Mouse (Mus musculus) forebrain, embryonic 12.5 days (tissue): ENCODE results near the gene Golt1b. TPM values are rescaled to one million over a fixed set of nuclear protein-coding genes. Genes with fewer than 3 reads are reported as not detected.

Experiments
- ATAC-seq: fragments of 200-750 bp; cut with Nextera tagmentation; 2 replicates; pipeline ENCODE4 v1.8.0; 2017; ENCODE audit warnings: moderate TSS enrichment; ENCODE audit not compliant: low FRiP score
- H3K27ac ChIP-seq: fragments of 300-500 bp; sonication (generic); 2 replicates; pipeline ENCODE4 v1.5.1; 2016; ENCODE audit warnings: mild to moderate bottlenecking
- H3K27me3 ChIP-seq: fragments of 300-500 bp; sonication (generic); 2 replicates; pipeline ENCODE4 v1.6.1; 2016; ENCODE audit warnings: mild to moderate bottlenecking
- H3K36me3 ChIP-seq: fragments of 300-500 bp; sonication (generic); replicated peaks from 2 replicates; pipeline ENCODE4 v1.6.1; 2016; ENCODE audit warnings: mild to moderate bottlenecking
- H3K4me1 ChIP-seq: fragments of 300-500 bp; sonication (generic); 2 replicates; pipeline ENCODE4 v1.6.1; 2016
- H3K4me2 ChIP-seq: fragments of 300-500 bp; sonication (generic); 2 replicates; pipeline ENCODE4 v1.6.1; 2016; ENCODE audit warnings: mild to moderate bottlenecking, moderate library complexity
- H3K4me3 ChIP-seq: fragments of 300-500 bp; sonication (generic); replicated peaks from 2 replicates; pipeline ENCODE4 v1.5.1; 2016; ENCODE audit warnings: mild to moderate bottlenecking
- H3K9ac ChIP-seq: fragments of 300-500 bp; sonication (generic); 2 replicates; pipeline ENCODE4 v1.6.1; 2016; ENCODE audit warnings: mild to moderate bottlenecking
- H3K9me3 ChIP-seq: fragments of 300-500 bp; sonication (generic); 2 replicates; pipeline ENCODE4 v1.6.1; 2016
- WGBS: fragments of 180-500 bp; shearing (Covaris S2); methylation state at CpG from one replicate; pipeline ENCODE4 v1.1.7; 2016; 5-methylcytosine and 5-hydroxymethylcytosine counted together
- polyA plus RNA-seq: library from polyadenylated mRNA; unstranded; fragments of >200 nt; fragmentation: Nextera tagmentation; extraction: Ambion mirVana; gene quantifications from 2 replicates; pipeline ENCODE4 v1.2.1, GENCODE M21; 2016

Golt1b gene
- polyA plus RNA-seq, 1 experiment from 2014 or later, result 95.5 TPM

GRCm38 (mm10) chr6:142392312-142392711, 5.3 kb downstream of the Golt1b start:
- Histone ChIP-seq H3K4me3 (no peak overlapping the region), H3K4me1 (peaks cover 14% of the 10 kb centered on the region), H3K27me3 (no peaks in the 10 kb centered on the region), H3K9ac (no peak overlapping the region), H3K36me3 (peaks cover 38% of the 10 kb centered on the region), H3K9me3 (no peaks in the 10 kb centered on the region), H3K27ac (no peak overlapping the region), H3K4me2 (no peak overlapping the region)
- WGBS, result 93% methylated on average over 5 of the region's 5 CpGs
- ATAC-seq, result no peak

DNA sequence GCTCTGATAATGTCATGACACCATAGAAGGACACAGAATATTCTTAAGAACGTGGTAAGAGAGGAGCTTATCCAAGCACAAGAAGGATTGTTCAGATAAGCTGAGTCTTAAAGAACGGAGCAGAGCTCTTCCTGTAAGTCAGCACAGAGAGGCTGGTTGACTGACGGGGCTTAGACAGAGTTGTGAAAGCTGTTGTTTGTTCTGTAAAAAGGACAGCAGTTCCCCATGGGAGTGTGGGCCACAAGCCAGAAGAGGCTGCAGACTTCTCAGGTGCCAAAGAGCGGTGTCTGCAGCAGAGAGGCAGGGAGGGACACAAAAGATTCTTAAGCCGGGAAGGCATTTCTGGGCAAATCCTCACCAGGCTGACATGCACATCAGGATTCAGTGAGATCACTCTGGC, 7.6 kb downstream of the Golt1b start:
- WGBS, result 88% methylated on average over 5 of the region's 5 CpGs
- H3K27me3 ChIP-seq, result no peaks in the 10 kb centered on the region
- no peak overlapping the region for H3K27ac ChIP-seq

DNA sequence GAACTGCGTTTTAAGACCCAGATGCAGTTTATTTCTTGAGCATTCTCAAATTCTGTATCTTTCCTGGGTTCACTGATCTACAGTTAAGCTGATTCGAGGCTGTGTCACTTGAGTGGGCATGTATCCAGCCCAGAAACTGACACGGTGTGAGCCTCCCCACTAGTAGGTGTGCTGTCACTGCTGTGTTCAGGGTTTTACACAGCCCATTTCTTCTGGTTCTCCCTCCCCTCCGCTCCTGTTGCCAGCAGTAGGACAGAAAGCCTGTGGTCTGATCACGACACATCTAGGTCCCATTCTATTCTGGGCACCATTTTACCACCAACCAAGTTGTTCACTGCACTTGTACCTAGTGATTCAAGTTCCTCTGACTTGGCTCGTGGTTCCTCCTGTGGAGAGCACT, 8.7 kb downstream of the Golt1b start:
- no peak overlapping the region for H3K4me3 ChIP-seq
- H3K9me3 ChIP-seq, result no peaks in the 10 kb centered on the region
- WGBS, result 91% methylated on average over 6 of the region's 6 CpGs
- peaks cover 47% of the 10 kb centered on the region for H3K36me3 ChIP-seq
- no peak overlapping the region for H3K27ac ChIP-seq
- no peak for ATAC-seq
- no peak overlapping the region for H3K4me2 ChIP-seq
- no peaks in the 10 kb centered on the region for H3K27me3 ChIP-seq
- H3K9ac ChIP-seq, result no peak overlapping the region
- no peaks in the 10 kb centered on the region for H3K4me1 ChIP-seq

More for the DNA sequence above, 7.6 kb downstream of the Golt1b start:
- peaks cover 38% of the 10 kb centered on the region for H3K36me3 ChIP-seq
- no peak overlapping the region for H3K4me3 ChIP-seq
- no peak overlapping the region for H3K4me2 ChIP-seq
- H3K9ac ChIP-seq, result no peak overlapping the region
- no peaks in the 10 kb centered on the region for H3K9me3 ChIP-seq
- H3K4me1 ChIP-seq, result no peaks in the 10 kb centered on the region
- ATAC-seq, result no peak

DNA sequence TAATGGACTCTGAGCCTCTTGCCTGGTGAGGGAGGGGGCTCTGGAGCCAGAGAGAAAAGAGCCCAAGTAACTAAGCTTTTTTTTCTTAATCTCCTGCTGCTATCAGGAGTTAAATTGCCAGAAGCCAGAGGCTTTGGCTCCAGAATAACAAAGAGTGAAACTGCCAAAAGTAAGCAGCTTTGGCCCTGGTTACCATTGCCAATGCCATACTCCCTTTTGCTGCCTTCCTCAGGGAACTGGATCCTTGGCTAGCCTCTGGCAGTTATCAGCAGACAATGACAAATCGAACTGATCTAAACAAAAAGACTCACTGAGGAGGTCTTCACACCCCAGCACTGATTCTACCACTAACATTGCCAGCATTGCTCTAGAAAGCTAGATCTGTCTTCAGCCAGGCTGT, 24.1 kb downstream of the Golt1b start:
- no peak for ATAC-seq
- H3K9ac ChIP-seq, result no peak overlapping the region
- H3K4me2 ChIP-seq, result no peak overlapping the region
- H3K27ac ChIP-seq, result no peak overlapping the region
- no peaks in the 10 kb centered on the region for H3K36me3 ChIP-seq
- H3K4me1 ChIP-seq, result peaks cover 20% of the 10 kb centered on the region
- no peak overlapping the region for H3K4me3 ChIP-seq
- H3K9me3 ChIP-seq, result no peaks in the 10 kb centered on the region
- 9% methylated on average over 1 of the region's 1 CpGs for WGBS
- peaks cover 37% of the 10 kb centered on the region for H3K27me3 ChIP-seq

- no peak within 1 kb of the TSS for H3K27ac ChIP-seq
- H3K36me3 ChIP-seq, result no peaks in the 10 kb centered on the region
- no peaks in the 10 kb centered on the region for H3K9me3 ChIP-seq
- peaks cover 20% of the 10 kb centered on the region for H3K4me1 ChIP-seq
- WGBS, result 71% methylated on average over 11 of the region's 11 CpGs
- H3K9ac ChIP-seq, result peak within 1 kb of the TSS; percentile 44; the same call in 1 of the 2 replicates
- peaks cover 41% of the 10 kb centered on the region for H3K27me3 ChIP-seq
- ATAC-seq, result no peak
- peak within 1 kb of the TSS; percentile 36 for H3K4me3 ChIP-seq
- H3K4me2 ChIP-seq, result peak within 1 kb of the TSS; percentile 60
Observed at GRCm38 (mm10) chr6:142412906-142413491, 26.0 kb downstream of the Golt1b start, which contains the start of gene Spx. TSS of gene Spx (plus strand) at chr6:142413441.

DNA sequence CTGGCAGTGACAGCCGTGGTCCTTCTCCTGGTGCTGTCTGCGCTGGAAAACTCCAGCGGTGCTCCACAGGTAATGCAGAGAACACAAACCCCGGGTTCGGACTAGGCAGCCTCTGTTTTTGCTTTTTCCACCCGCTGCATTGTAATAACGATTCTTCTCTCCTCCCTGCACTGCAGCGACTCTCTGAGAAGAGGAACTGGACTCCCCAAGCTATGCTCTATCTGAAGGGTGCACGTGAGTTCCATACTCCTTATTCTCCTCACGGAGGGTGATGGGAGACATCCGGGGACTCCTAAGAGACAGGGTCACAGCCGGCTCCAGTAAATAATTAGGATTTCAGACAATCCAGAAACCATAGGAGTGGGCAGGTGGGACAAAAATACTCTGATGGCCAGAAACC, 26.8 kb downstream of the Golt1b start:
- peak overlapping the region; percentile 60 for H3K4me2 ChIP-seq
- H3K9ac ChIP-seq, result no peak overlapping the region
- peaks cover 20% of the 10 kb centered on the region for H3K4me1 ChIP-seq
- H3K27ac ChIP-seq, result no peak overlapping the region
- WGBS, result 11% methylated on average over 12 of the region's 12 CpGs
- H3K4me3 ChIP-seq, result no peak overlapping the region
- H3K9me3 ChIP-seq, result no peaks in the 10 kb centered on the region
- H3K27me3 ChIP-seq, result peaks cover 41% of the 10 kb centered on the region
- no peaks in the 10 kb centered on the region for H3K36me3 ChIP-seq
- ATAC-seq, result no peak

GRCm38 (mm10) chr6:142414597-142414996, 27.6 kb downstream of the Golt1b start:
- Histone ChIP-seq H3K9ac (peak overlapping the region; percentile 44; the same call in 1 of the 2 replicates), H3K9me3 (no peaks in the 10 kb centered on the region), H3K4me2 (peak overlapping the region; percentile 60), H3K36me3 (no peaks in the 10 kb centered on the region), H3K4me3 (peak overlapping the region; percentile 36), H3K27ac (no peak overlapping the region), H3K4me1 (peaks cover 20% of the 10 kb centered on the region), H3K27me3 (peaks cover 41% of the 10 kb centered on the region)
- peak; percentile 46; the same call in 1 of the 2 replicates for ATAC-seq
- under 1% methylated on average over 24 of the region's 24 CpGs for WGBS

DNA sequence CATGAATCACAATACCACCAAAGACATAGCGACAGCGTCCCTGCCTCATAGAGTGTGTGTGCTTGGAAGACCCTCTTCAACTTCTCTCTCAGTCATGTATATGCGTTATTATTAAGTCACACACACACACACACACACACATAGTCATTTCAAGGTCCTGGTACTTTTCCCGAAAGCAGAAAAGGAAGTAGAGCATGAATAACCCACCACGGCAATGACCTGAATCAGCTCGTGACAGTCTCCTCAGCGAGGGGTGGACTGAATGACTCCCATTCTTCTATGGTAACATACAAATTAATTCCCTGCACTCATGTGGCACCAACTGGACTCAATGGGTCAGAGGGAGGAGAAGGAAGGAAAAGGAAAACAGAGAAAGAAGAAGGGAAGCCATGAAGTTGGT, 38.0 kb downstream of the Golt1b start:
- Histone ChIP-seq H3K9me3 (no peaks in the 10 kb centered on the region), H3K4me2 (no peak overlapping the region), H3K4me1 (no peaks in the 10 kb centered on the region), H3K27ac (no peak overlapping the region), H3K4me3 (no peak overlapping the region), H3K9ac (no peak overlapping the region), H3K36me3 (no peaks in the 10 kb centered on the region), H3K27me3 (no peaks in the 10 kb centered on the region)
- WGBS, result 76% methylated on average over 7 of the region's 7 CpGs
- no peak for ATAC-seq

DNA sequence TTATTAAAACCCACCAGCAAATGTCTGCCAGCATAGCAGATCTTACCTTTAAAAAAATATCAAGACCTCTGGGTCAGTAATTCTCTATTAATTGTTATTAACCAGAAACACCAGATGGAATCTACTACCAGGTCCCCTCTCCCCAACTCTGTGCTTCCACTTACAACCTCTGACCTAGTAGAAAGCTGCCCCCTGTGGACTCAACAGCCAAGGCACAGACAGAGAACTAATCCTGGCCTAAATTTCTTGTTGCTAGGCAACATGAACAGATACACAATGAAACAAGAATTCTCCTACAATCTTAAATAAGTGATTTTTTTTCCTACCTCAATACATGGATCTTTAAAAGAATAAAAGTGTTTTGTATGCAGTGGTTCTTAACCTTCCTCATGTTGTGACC, 42.1 kb downstream of the Golt1b start:
- no peak overlapping the region for H3K27ac ChIP-seq
- H3K4me3 ChIP-seq, result no peak overlapping the region
- no peak for ATAC-seq
- H3K36me3 ChIP-seq, result no peaks in the 10 kb centered on the region
- H3K9me3 ChIP-seq, result no peaks in the 10 kb centered on the region
- H3K4me1 ChIP-seq, result no peaks in the 10 kb centered on the region
- H3K9ac ChIP-seq, result no peak overlapping the region
- H3K4me2 ChIP-seq, result no peak overlapping the region
- H3K27me3 ChIP-seq, result no peaks in the 10 kb centered on the region

DNA sequence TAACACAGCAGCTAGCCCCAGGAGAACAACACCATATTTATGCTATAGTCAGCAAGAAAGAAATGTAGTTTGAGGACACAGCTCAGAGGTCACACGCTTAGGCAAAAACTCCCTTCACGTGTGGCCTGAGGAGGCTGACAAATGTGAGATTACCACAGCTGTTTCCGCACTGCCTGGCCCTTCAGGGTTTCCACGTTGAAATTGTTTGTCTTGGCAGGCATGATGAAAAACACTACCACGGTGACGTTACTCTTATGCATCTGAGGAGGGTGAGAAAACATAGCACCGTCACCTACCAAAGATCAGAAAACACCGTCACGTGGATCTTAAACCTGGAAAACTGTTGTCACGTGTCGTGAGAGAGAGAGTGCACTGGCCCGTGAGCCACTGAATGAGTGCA, 64.4 kb downstream of the Golt1b start:
- H3K4me3 ChIP-seq, result no peak overlapping the region
- ATAC-seq, result no peak
- no peaks in the 10 kb centered on the region for H3K4me1 ChIP-seq
- no peak overlapping the region for H3K9ac ChIP-seq
- H3K4me2 ChIP-seq, result no peak overlapping the region
- WGBS, result 88% methylated on average over 12 of the region's 12 CpGs
- H3K9me3 ChIP-seq, result no peaks in the 10 kb centered on the region
- no peaks in the 10 kb centered on the region for H3K36me3 ChIP-seq
- H3K27ac ChIP-seq, result no peak overlapping the region
- no peaks in the 10 kb centered on the region for H3K27me3 ChIP-seq

- no peaks in the 10 kb centered on the region for H3K27me3 ChIP-seq
- H3K9me3 ChIP-seq, result no peaks in the 10 kb centered on the region
- H3K4me3 ChIP-seq, result no peak overlapping the region
- no peak for ATAC-seq
- H3K9ac ChIP-seq, result no peak overlapping the region
- no peaks in the 10 kb centered on the region for H3K36me3 ChIP-seq
- H3K27ac ChIP-seq, result no peak overlapping the region
- H3K4me2 ChIP-seq, result no peak overlapping the region
- peaks cover 4% of the 10 kb centered on the region for H3K4me1 ChIP-seq
- WGBS, result 90% methylated on average over 2 of the region's 2 CpGs
Observed at GRCm38 (mm10) chr6:142453311-142453710, 66.3 kb downstream of the Golt1b start.
